Mouse (Mus musculus): ENCODE results near the gene Adcy6. TPM values are rescaled to one million over a fixed set of nuclear protein-coding genes. Genes with fewer than 3 reads are reported as not detected.

Adcy6 gene
- polyA plus RNA-seq (2012; rRNA removed), result 38.2 and 44.3 TPM in 2 replicates

DNA sequence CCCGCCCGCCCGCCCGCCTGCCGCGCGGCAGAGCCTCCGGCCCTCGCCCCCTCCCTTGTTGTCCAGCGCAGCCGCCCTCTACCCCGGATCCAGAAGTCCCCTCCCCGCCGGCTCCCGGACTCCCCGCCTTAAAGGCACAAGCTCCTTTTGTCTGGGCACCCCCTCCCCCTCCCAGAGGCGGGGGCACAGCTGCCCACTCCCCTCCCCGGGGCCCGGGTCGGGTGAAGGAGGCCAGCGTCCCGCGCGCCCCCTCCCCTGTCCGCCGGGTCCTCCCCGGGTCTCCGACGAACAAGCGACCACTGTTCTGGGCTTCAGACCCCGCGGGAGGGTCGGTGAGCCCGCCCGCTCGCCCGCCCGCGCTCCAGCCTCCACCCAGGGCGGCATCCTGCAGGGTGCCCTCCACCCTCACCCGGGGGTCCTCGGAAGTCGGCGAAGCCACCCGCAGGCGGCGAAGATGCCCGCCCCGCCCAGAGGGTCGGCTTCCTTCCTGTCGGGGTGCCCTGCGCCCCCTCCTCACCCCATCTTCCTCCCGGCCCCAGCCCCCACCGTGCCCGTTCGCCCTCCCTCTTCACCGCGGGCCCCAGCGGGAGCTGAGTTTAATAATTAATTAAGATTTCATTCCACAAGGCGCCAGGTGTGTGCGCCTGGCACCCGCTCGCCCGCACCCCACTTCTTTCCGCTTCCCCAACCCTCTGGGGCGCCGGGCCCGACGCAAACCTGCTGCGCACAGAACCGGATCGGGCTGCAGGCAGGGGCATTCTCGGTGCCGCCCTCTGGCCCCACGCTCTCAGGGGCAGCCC, at the start of gene Adcy6:
Gene Adcy6 (minus strand): TSS at position 746 of the 800 bp plus-strand sequence.
- Histone ChIP-seq H3K27ac (ENCODE audit: insufficient read depth, low read length) (peak within 1 kb of the TSS; percentile 73; the same call in 1 of the 2 replicates), H3K4me3 (ENCODE audit: insufficient read depth, low read length) (peak within 1 kb of the TSS; percentile 99), H3K4me1 (ENCODE audit: control insufficient read depth, insufficient read depth, low read length) (peaks cover 2% of the 10 kb centered on the region; the same call in 1 of the 2 replicates)
- TF ChIP-seq POLR2A (IDR thresholded peaks at IDR 0.05; ENCODE audit: extremely low read depth, insufficient read depth, low read length) (no peak), CTCF (IDR thresholded peaks at IDR 0.05; ENCODE audit: extremely low read depth, insufficient read depth, low read length) (no peak)

GRCm38 (mm10) chr15:98656982-98657751, 47.3 kb upstream of the Adcy6 start:
- Histone ChIP-seq H3K4me1 (ENCODE audit: control insufficient read depth, insufficient read depth, low read length) (no peaks in the 10 kb centered on the region), H3K27ac (ENCODE audit: insufficient read depth, low read length) (no peak overlapping the region), H3K4me3 (ENCODE audit: insufficient read depth, low read length) (no peak overlapping the region)
- TF ChIP-seq CTCF (IDR thresholded peaks at IDR 0.05; ENCODE audit: extremely low read depth, insufficient read depth, low read length) (0 out of 2 replicates have a peak, but pooled peaks have one; percentile 5), POLR2A (IDR thresholded peaks at IDR 0.05; ENCODE audit: extremely low read depth, insufficient read depth, low read length) (no peak)

DNA sequence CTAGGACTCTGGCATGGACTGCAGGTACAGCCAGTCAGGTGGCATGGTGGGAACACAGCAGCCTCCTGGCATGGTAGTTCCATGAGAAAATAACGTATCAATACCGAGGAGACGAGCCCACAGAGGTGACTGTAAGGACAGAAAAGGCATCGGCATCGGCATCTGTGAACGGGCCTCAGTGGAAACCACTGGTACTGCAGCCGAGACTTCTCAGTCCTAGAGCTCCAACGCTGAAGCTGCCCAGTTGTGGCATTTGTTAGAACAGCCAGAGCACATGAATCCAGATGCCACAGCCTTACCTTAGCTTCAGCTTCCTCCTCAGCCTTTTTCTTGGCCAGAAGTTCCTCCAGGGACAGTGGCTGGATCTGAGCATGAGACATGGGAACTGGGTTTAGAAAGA, 42.3 kb upstream of the Adcy6 start:
- Histone ChIP-seq H3K4me3 (ENCODE audit: insufficient read depth, low read length) (no peak overlapping the region), H3K27ac (ENCODE audit: insufficient read depth, low read length) (no peak overlapping the region), H3K4me1 (ENCODE audit: control insufficient read depth, insufficient read depth, low read length) (no peaks in the 10 kb centered on the region)
- TF ChIP-seq CTCF (IDR thresholded peaks at IDR 0.05; ENCODE audit: extremely low read depth, insufficient read depth, low read length), result no peak
- no peak for TF ChIP-seq POLR2A (IDR thresholded peaks at IDR 0.05; ENCODE audit: extremely low read depth, insufficient read depth, low read length)

DNA sequence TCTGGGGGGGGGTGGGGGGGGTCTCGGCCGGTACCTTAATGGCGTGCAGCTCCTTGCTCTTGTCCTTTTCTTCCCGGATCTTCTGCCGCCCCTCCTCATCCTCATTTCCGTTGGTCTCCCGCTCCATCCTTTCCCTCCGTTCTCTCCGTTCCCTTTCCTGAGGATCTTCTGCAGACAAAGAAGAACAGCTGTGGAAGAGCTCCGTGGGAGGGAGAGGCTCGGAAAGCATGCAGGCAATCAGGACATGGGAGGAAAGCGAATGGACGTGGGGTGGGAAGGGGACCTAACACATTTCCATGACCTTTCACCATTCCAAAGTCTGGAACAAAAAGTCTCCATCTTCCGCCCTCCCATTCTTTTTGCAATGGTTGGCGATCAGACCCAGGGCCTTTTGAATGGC, 41.6 kb upstream of the Adcy6 start:
- TF ChIP-seq CTCF (IDR thresholded peaks at IDR 0.05; ENCODE audit: extremely low read depth, insufficient read depth, low read length), result no peak
- no peak for TF ChIP-seq POLR2A (IDR thresholded peaks at IDR 0.05; ENCODE audit: extremely low read depth, insufficient read depth, low read length)
- H3K4me3 ChIP-seq (ENCODE audit: insufficient read depth, low read length), result no peak overlapping the region

GRCm38 (mm10) chr15:98648071-98648470, 38.2 kb upstream of the Adcy6 start:
- Histone ChIP-seq H3K4me3 (ENCODE audit: insufficient read depth, low read length) (no peak overlapping the region), H3K27ac (ENCODE audit: insufficient read depth, low read length) (no peak overlapping the region), H3K4me1 (ENCODE audit: control insufficient read depth, insufficient read depth, low read length) (no peaks in the 10 kb centered on the region)
- TF ChIP-seq CTCF (IDR thresholded peaks at IDR 0.05; ENCODE audit: extremely low read depth, insufficient read depth, low read length) (no peak), POLR2A (IDR thresholded peaks at IDR 0.05; ENCODE audit: extremely low read depth, insufficient read depth, low read length) (no peak)

More for the DNA sequence above, 41.6 kb upstream of the Adcy6 start:
- no peaks in the 10 kb centered on the region for H3K4me1 ChIP-seq (ENCODE audit: control insufficient read depth, insufficient read depth, low read length)
- no peak overlapping the region for H3K27ac ChIP-seq (ENCODE audit: insufficient read depth, low read length)

DNA sequence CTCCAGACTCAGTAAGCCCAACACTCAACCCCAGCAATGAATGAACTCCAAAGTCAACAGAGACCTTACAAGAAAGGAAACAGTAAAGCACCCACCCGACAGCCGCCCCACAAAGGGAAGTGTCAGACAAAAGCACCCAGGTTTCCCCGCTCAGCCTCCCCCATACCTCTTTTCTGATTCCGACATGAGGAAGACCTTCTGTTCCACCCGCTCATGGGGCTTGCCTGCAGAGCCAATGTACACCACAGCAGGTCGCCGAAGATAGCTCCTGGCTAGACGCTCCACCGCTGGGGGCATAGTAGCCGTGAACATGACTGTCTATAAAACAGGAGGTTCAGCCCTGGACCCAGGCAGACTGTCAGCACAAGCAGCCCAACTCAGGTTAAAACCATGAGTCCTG, 37.4 kb upstream of the Adcy6 start:
- H3K4me1 ChIP-seq (ENCODE audit: control insufficient read depth, insufficient read depth, low read length), result no peaks in the 10 kb centered on the region
- no peak for TF ChIP-seq POLR2A (IDR thresholded peaks at IDR 0.05; ENCODE audit: extremely low read depth, insufficient read depth, low read length)
- TF ChIP-seq CTCF (IDR thresholded peaks at IDR 0.05; ENCODE audit: extremely low read depth, insufficient read depth, low read length), result no peak
- no peak overlapping the region for H3K27ac ChIP-seq (ENCODE audit: insufficient read depth, low read length)
- H3K4me3 ChIP-seq (ENCODE audit: insufficient read depth, low read length), result no peak overlapping the region

- H3K27ac ChIP-seq (ENCODE audit: insufficient read depth, low read length), result no peak overlapping the region
Observed at GRCm38 (mm10) chr15:98646737-98647136, 36.9 kb upstream of the Adcy6 start.

DNA sequence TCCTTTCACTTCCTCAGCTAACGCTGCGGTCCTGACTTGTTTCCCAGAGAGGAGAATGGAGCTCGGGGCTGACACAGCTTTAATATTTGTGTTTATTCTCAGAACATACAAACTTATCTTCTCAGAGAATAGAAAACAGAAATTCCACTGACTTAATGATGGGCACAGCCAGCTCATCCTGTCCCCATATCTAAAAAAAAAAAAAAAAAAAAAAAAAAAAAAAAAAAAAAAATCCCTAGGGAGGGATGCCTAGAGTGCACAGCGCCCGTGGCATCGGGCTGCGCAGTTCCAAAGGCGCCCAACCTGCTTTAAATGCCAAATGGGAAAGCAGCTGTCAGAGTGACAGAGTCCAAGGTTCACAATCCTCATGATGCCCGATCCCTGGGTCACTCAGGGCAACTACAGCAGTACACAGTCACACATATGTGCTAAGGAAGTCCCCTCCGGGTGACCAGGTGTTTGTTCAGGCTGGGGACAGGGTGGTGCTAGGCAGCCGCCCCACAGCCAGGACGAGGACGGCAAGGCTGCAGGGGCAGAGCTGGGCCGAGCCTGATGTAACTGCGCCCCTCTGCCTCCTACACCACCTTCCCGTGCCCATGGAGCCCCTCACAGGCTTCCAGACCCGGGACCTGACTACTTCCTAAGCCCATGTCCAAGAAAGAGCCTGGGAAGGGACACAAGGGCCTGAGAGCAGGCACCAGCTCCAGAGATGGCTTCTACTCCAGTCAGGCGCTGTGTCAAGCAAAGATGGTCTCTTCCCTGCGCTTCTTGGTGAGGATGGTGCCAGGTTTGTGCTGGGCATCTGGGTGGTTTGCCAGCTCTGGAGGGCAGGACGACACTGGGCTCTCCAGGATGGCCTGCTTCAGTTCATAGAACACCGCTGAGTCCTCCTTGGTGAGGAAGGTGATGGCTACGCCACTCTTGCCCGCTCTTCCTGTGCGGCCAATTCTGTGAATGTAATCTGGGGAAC, 35.5 kb upstream of the Adcy6 start:
- Histone ChIP-seq H3K4me1 (ENCODE audit: control insufficient read depth, insufficient read depth, low read length) (no peaks in the 10 kb centered on the region), H3K4me3 (ENCODE audit: insufficient read depth, low read length) (no peak overlapping the region), H3K27ac (ENCODE audit: insufficient read depth, low read length) (no peak overlapping the region)
- TF ChIP-seq POLR2A (IDR thresholded peaks at IDR 0.05; ENCODE audit: extremely low read depth, insufficient read depth, low read length), result no peak
- TF ChIP-seq CTCF (IDR thresholded peaks at IDR 0.05; ENCODE audit: extremely low read depth, insufficient read depth, low read length), result no peak

More at GRCm38 (mm10) chr15:98646737-98647136, 36.9 kb upstream of the Adcy6 start:
- H3K4me1 ChIP-seq (ENCODE audit: control insufficient read depth, insufficient read depth, low read length), result no peaks in the 10 kb centered on the region
- H3K4me3 ChIP-seq (ENCODE audit: insufficient read depth, low read length), result no peak overlapping the region
- no peak for TF ChIP-seq POLR2A (IDR thresholded peaks at IDR 0.05; ENCODE audit: extremely low read depth, insufficient read depth, low read length)
- TF ChIP-seq CTCF (IDR thresholded peaks at IDR 0.05; ENCODE audit: extremely low read depth, insufficient read depth, low read length), result no peak

DNA sequence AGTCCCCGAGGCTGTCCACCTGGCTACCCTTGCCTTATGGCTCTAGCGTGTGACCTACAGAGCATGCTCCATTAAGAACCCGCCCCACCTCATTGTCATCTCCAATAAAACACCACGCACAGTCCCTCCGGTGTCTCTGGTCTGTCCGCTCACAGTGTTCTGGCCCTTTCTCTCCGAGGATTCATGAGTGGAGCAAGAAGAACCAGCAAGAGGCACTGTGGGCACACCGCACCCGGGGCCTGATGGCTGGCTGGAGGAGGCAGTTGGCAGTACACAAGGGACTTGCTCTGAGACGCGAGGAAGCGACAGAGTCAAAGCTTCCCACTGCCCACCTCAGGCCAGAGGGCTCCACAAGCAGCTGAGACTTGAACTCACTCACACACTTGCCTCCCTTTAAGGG, 34.5 kb upstream of the Adcy6 start:
- no peak overlapping the region for H3K27ac ChIP-seq (ENCODE audit: insufficient read depth, low read length)
- TF ChIP-seq POLR2A (IDR thresholded peaks at IDR 0.05; ENCODE audit: extremely low read depth, insufficient read depth, low read length) (no peak), CTCF (IDR thresholded peaks at IDR 0.05; ENCODE audit: extremely low read depth, insufficient read depth, low read length) (no peak)

More for the DNA sequence above, 34.5 kb upstream of the Adcy6 start:
- H3K4me1 ChIP-seq (ENCODE audit: control insufficient read depth, insufficient read depth, low read length), result 0 out of 2 replicates have a peak, but pooled peaks cover 2% of the 10 kb centered on the region
- no peak overlapping the region for H3K4me3 ChIP-seq (ENCODE audit: insufficient read depth, low read length)

Measured in cortical plate, adult 2 months (tissue).